Mouse (Mus musculus): ENCODE data around the gene Gfy. TPM values are rescaled to one million over a fixed set of nuclear protein-coding genes. Genes with fewer than 3 reads are reported as not detected.

Gfy gene
- polyA plus RNA-seq, 1 experiment from 2014 or later = not detected

DNA sequence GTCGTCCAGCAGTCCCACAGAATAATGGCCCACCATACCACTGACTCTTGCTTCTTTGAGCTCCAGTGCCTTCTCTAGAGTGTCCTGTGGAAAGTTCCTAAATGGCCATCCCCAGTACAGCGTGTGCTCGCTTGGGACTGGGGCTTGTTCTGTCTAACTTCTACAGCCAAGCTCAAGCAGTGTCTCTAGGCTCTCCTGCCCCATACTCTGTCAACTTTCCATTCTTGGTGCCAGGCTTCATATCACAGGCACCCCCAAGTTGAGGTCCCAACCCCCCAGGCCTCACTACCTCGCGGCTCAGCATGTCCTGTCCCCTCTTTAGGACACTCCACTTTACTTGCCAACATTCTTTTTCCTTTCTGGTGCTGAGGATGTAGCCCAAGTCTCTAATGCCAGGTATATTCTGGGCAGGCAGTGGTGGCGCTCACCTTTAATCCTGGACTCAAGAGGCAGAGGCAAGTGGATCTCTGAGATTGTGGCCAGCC, 19.0 kb downstream of the Gfy start:
- ATAC-seq (no peak), DNase-seq (ENCODE audit: low spot score) (no peak)
- 90% methylated on average over 6 of the region's 6 CpGs for WGBS
- H3K27me3 ChIP-seq (replicated peaks; ENCODE audit: control insufficient read depth, insufficient read depth, low read length) = peaks cover 29% of the 10 kb centered on the region
- H3K4me2 ChIP-seq (ENCODE audit: low read length) = no peak overlapping the region
- peaks cover 7% of the 10 kb centered on the region for H3K4me1 ChIP-seq (ENCODE audit: control insufficient read depth, insufficient read depth, low read length)
- H3K9ac ChIP-seq (ENCODE audit: low read length) = no peak overlapping the region
- no peak overlapping the region for H3K4me3 ChIP-seq (ENCODE audit: low read depth, low read length)
- no peaks in the 10 kb centered on the region for H3K9me3 ChIP-seq (replicated peaks; ENCODE audit: control insufficient read depth, low read length)
- H3K36me3 ChIP-seq (ENCODE audit: control insufficient read depth, insufficient read depth, low read length) = peaks cover 19% of the 10 kb centered on the region; the same call in 1 of the 2 replicates
- H3K27ac ChIP-seq (ENCODE audit: low read depth, low read length) = no peak overlapping the region

- Histone ChIP-seq H3K36me3 (ENCODE audit: control insufficient read depth, insufficient read depth, low read length) (peaks cover 19% of the 10 kb centered on the region; the same call in 1 of the 2 replicates), H3K27me3 (replicated peaks; ENCODE audit: control insufficient read depth, insufficient read depth, low read length) (peaks cover 16% of the 10 kb centered on the region), H3K4me1 (ENCODE audit: control insufficient read depth, insufficient read depth, low read length) (peaks cover 7% of the 10 kb centered on the region), H3K27ac (ENCODE audit: low read depth, low read length) (no peak overlapping the region), H3K4me3 (ENCODE audit: low read depth, low read length) (no peak overlapping the region), H3K4me2 (ENCODE audit: low read length) (no peak overlapping the region), H3K9ac (ENCODE audit: low read length) (no peak overlapping the region), H3K9me3 (replicated peaks; ENCODE audit: control insufficient read depth, low read length) (no peaks in the 10 kb centered on the region)
- DNase-seq (ENCODE audit: low spot score) = no peak
- 95% methylated on average over 6 of the region's 6 CpGs for WGBS
- ATAC-seq = no peak
These were observed 20.4 kb downstream of the Gfy start for GRCm38 (mm10) chr7:45158991-45159390.

DNA sequence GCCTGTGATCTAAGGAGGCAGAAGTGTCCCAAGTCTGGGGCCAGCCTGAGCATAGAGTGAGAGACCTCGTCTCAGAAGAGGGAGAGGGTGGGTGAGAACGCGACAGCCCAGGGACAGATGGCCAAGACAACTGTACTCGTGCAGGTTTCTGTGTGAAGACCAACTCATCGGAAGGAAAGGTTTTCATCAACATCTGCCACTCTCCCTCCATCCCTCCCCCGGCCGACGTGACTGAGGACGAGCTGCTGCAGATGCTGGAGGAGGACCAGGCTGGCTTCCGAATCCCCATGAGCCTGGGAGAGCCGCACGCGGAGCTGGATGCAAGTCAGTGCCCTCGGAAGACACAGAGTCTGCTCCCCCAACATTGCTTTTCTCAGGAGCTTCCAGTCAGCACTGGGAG, 21.9 kb downstream of the Gfy start:
- Histone ChIP-seq H3K9me3 (replicated peaks; ENCODE audit: control insufficient read depth, low read length) (no peaks in the 10 kb centered on the region), H3K27me3 (replicated peaks; ENCODE audit: control insufficient read depth, insufficient read depth, low read length) (0 out of 2 replicates have a peak, but pooled peaks cover under 1% of the 10 kb centered on the region), H3K36me3 (ENCODE audit: control insufficient read depth, insufficient read depth, low read length) (peaks cover 19% of the 10 kb centered on the region; the same call in 1 of the 2 replicates), H3K4me3 (ENCODE audit: low read depth, low read length) (no peak overlapping the region), H3K27ac (ENCODE audit: low read depth, low read length) (no peak overlapping the region), H3K9ac (ENCODE audit: low read length) (no peak overlapping the region), H3K4me1 (ENCODE audit: control insufficient read depth, insufficient read depth, low read length) (peaks cover 6% of the 10 kb centered on the region), H3K4me2 (ENCODE audit: low read length) (no peak overlapping the region)
- no peak for DNase-seq (ENCODE audit: low spot score)
- WGBS = 80% methylated on average over 14 of the region's 14 CpGs
- ATAC-seq = no peak

DNA sequence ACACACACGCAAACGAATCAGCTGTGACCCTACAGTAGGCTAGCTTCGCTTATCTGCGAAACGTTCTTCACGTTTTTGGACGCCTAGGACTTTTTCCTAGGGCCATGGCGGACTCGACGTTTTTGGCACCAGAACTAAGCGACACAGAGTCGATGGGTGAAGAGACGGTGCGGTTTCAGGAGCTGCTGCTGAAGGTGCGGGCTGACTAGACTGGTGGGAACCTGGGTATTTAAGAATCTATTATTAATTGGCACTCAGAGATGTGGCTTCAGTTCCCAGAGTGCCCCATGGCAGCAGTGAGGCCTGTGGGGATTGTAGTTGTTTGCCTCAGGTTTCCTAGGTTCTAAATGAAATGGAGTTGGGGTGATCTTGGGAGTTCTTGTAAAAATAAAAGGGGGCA, 23.2 kb downstream of the Gfy start:
- no peak for DNase-seq (ENCODE audit: low spot score)
- no peak for ATAC-seq
- WGBS = 96% methylated on average over 15 of the region's 15 CpGs
- H3K9ac ChIP-seq (ENCODE audit: low read length) = no peak overlapping the region
- no peaks in the 10 kb centered on the region for H3K27me3 ChIP-seq (replicated peaks; ENCODE audit: control insufficient read depth, insufficient read depth, low read length)
- peaks cover 7% of the 10 kb centered on the region for H3K4me1 ChIP-seq (ENCODE audit: control insufficient read depth, insufficient read depth, low read length)
- H3K36me3 ChIP-seq (ENCODE audit: control insufficient read depth, insufficient read depth, low read length) = peaks cover 19% of the 10 kb centered on the region; the same call in 1 of the 2 replicates
- H3K4me2 ChIP-seq (ENCODE audit: low read length) = no peak overlapping the region
- no peak overlapping the region for H3K4me3 ChIP-seq (ENCODE audit: low read depth, low read length)
- no peaks in the 10 kb centered on the region for H3K9me3 ChIP-seq (replicated peaks; ENCODE audit: control insufficient read depth, low read length)
- no peak overlapping the region for H3K27ac ChIP-seq (ENCODE audit: low read depth, low read length)

GRCm38 (mm10) chr7:45155590-45155989, 23.8 kb downstream of the Gfy start:
- WGBS = 91% methylated on average over 9 of the region's 9 CpGs
- peaks cover 8% of the 10 kb centered on the region for H3K4me1 ChIP-seq (ENCODE audit: control insufficient read depth, insufficient read depth, low read length)
- H3K27ac ChIP-seq (ENCODE audit: low read depth, low read length) = no peak overlapping the region
- DNase-seq (ENCODE audit: low spot score) (no peak), ATAC-seq (no peak)
- H3K9me3 ChIP-seq (replicated peaks; ENCODE audit: control insufficient read depth, low read length) = no peaks in the 10 kb centered on the region
- peaks cover 19% of the 10 kb centered on the region; the same call in 1 of the 2 replicates for H3K36me3 ChIP-seq (ENCODE audit: control insufficient read depth, insufficient read depth, low read length)
- H3K9ac ChIP-seq (ENCODE audit: low read length) = no peak overlapping the region
- no peak overlapping the region for H3K4me3 ChIP-seq (ENCODE audit: low read depth, low read length)
- no peak overlapping the region for H3K4me2 ChIP-seq (ENCODE audit: low read length)
- H3K27me3 ChIP-seq (replicated peaks; ENCODE audit: control insufficient read depth, insufficient read depth, low read length) = no peaks in the 10 kb centered on the region

- peak overlapping the region; percentile 33; the same call in 1 of the 2 replicates for H3K9ac ChIP-seq (ENCODE audit: low read length)
- H3K27me3 ChIP-seq (replicated peaks; ENCODE audit: control insufficient read depth, insufficient read depth, low read length) = no peaks in the 10 kb centered on the region
- 81% methylated on average over 12 of the region's 12 CpGs for WGBS
- DNase-seq (ENCODE audit: low spot score) = no peak
- H3K4me3 ChIP-seq (ENCODE audit: low read depth, low read length) = peak overlapping the region; percentile 50
- H3K27ac ChIP-seq (ENCODE audit: low read depth, low read length) = no peak overlapping the region
- peaks cover 8% of the 10 kb centered on the region for H3K4me1 ChIP-seq (ENCODE audit: control insufficient read depth, insufficient read depth, low read length)
- peaks cover 19% of the 10 kb centered on the region; the same call in 1 of the 2 replicates for H3K36me3 ChIP-seq (ENCODE audit: control insufficient read depth, insufficient read depth, low read length)
- no peak; the same call in 1 of the 2 replicates for ATAC-seq
- peak overlapping the region; percentile 84 for H3K4me2 ChIP-seq (ENCODE audit: low read length)
- no peaks in the 10 kb centered on the region for H3K9me3 ChIP-seq (replicated peaks; ENCODE audit: control insufficient read depth, low read length)
These were observed 24.3 kb downstream of the Gfy start for GRCm38 (mm10) chr7:45154993-45155514.

DNA sequence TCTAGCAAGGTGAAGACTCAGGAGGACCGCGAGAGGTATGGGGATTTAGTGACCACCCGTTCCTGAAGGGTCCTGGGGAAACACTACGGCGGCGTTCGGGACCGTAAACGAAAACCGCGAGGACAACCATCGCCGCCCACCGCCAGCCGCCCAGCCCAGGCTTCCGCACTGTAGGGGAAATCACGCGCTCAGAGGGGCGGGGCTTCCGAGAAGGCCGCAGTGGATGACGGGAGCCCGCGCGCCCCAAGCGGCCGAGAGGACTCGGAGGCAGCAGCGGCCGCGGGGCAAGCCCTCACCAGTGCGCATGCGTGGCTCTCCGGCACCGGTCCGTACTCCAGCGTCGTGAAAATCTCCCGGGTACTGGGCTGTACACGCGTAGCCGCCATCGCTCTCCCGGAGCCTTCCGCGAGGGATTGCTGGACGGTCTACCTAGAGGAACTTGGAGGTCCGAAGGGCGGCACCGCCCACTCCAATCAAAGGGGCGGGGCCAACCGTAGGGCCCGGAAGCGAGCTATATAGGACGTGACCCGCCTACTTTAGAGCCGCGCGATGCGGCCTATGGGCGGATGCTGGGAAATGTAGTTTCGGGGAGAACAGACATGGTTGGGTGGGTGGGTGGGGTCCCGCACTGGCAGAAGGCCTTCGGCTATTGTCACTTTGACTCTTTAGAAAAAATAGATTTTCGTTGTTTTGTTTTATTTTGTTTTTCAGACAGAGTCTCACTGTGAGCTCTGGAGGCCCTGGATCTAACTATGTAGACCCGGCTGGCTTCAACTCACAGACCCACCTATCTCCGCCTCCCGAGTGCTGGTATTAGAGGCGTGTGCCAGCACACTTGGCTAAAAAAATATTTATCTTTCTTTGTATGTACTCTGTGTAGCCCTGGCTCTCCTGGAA, 25.0 kb downstream of the Gfy start, which contains the start of the genes Pih1d1 and Aldh16a1:
TSS of gene Pih1d1 (plus strand) at position 208 of the 897 bp plus-strand sequence.
TSS of gene Aldh16a1 (minus strand) at position 489 of the 897 bp plus-strand sequence.
- Histone ChIP-seq H3K9ac (ENCODE audit: low read length) (peak within 1 kb of the TSS; percentile 83), H3K4me1 (ENCODE audit: control insufficient read depth, insufficient read depth, low read length) (peaks cover 8% of the 10 kb centered on the region), H3K4me3 (ENCODE audit: low read depth, low read length) (peak within 1 kb of the TSS; percentile 50), H3K4me2 (ENCODE audit: low read length) (peak within 1 kb of the TSS; percentile 84), H3K27ac (ENCODE audit: low read depth, low read length) (peak within 1 kb of the TSS; percentile 89), H3K36me3 (ENCODE audit: control insufficient read depth, insufficient read depth, low read length) (peaks cover 17% of the 10 kb centered on the region; the same call in 1 of the 2 replicates), H3K9me3 (replicated peaks; ENCODE audit: control insufficient read depth, low read length) (no peaks in the 10 kb centered on the region), H3K27me3 (replicated peaks; ENCODE audit: control insufficient read depth, insufficient read depth, low read length) (no peaks in the 10 kb centered on the region)
- ATAC-seq = peak; percentile 97
- 5% methylated on average over 67 of the region's 69 CpGs for WGBS
- peak; percentile 98 for DNase-seq (ENCODE audit: low spot score)

- H3K9me3 ChIP-seq (replicated peaks; ENCODE audit: control insufficient read depth, low read length) = no peaks in the 10 kb centered on the region
- H3K4me2 ChIP-seq (ENCODE audit: low read length) = peak overlapping the region; percentile 84
- H3K27me3 ChIP-seq (replicated peaks; ENCODE audit: control insufficient read depth, insufficient read depth, low read length) = no peaks in the 10 kb centered on the region
- H3K4me3 ChIP-seq (ENCODE audit: low read depth, low read length) = peak overlapping the region; percentile 50
- H3K36me3 ChIP-seq (ENCODE audit: control insufficient read depth, insufficient read depth, low read length) = peaks cover 9% of the 10 kb centered on the region; the same call in 1 of the 2 replicates
- 3% methylated on average over 5 of the region's 5 CpGs for WGBS
- peak overlapping the region; percentile 83 for H3K9ac ChIP-seq (ENCODE audit: low read length)
- ATAC-seq (0 out of 2 replicates have a peak, but pooled peaks have one; percentile 0), DNase-seq (ENCODE audit: low spot score) (no peak)
- peak overlapping the region; percentile 89 for H3K27ac ChIP-seq (ENCODE audit: low read depth, low read length)
- H3K4me1 ChIP-seq (ENCODE audit: control insufficient read depth, insufficient read depth, low read length) = peaks cover 8% of the 10 kb centered on the region
These were observed 25.8 kb downstream of the Gfy start for GRCm38 (mm10) chr7:45153586-45153985.
